Mouse (Mus musculus) neural tube, embryonic 10.5 days (tissue): ENCODE results near the gene Tarsl2.

Experiments
- DNase-seq: peaks from one replicate; pipeline ENCODE4 v3.0.0-alpha.2; 2017; ENCODE audit warnings: low spot score; ENCODE audit errors: extremely low spot score

Tarsl2 gene

GRCm38 (mm10) chr7:65657490-65658120, 12.9 kb downstream of the Tarsl2 start:
- DNase-seq, result no peak

GRCm38 (mm10) chr7:65663225-65663790, 18.6 kb downstream of the Tarsl2 start:
- no peak for DNase-seq

GRCm38 (mm10) chr7:65663886-65664285, 19.2 kb downstream of the Tarsl2 start:
- DNase-seq, result no peak

GRCm38 (mm10) chr7:65667491-65667890, 22.8 kb downstream of the Tarsl2 start:
- DNase-seq, result no peak

GRCm38 (mm10) chr7:65678050-65678449, 33.4 kb downstream of the Tarsl2 start:
- no peak for DNase-seq

GRCm38 (mm10) chr7:65678900-65679595, 34.4 kb downstream of the Tarsl2 start:
- DNase-seq, result no peak

GRCm38 (mm10) chr7:65681166-65681565, 36.5 kb downstream of the Tarsl2 start:
- no peak for DNase-seq

GRCm38 (mm10) chr7:65684256-65684835, 39.6 kb downstream of the Tarsl2 start:
- DNase-seq, result no peak

GRCm38 (mm10) chr7:65686664-65687063, 42.0 kb downstream of the Tarsl2 start:
- no peak for DNase-seq

GRCm38 (mm10) chr7:65690869-65691268, 46.2 kb downstream of the Tarsl2 start, which contains the start of gene Tm2d3:
Tm2d3 (plus strand) TSS chr7:65691169.
- no peak for DNase-seq

- no peak for DNase-seq
Observed at GRCm38 (mm10) chr7:65691929-65692605, 47.4 kb downstream of the Tarsl2 start.

GRCm38 (mm10) chr7:65692883-65693282, 48.2 kb downstream of the Tarsl2 start:
- DNase-seq, result no peak

- peak; percentile 90 for DNase-seq
Observed at GRCm38 (mm10) chr7:65693301-65693821, 48.7 kb downstream of the Tarsl2 start.

GRCm38 (mm10) chr7:65696450-65696849, 51.8 kb downstream of the Tarsl2 start:
- no peak for DNase-seq

GRCm38 (mm10) chr7:65702076-65702475, 57.4 kb downstream of the Tarsl2 start:
- DNase-seq, result no peak

- DNase-seq, result peak; percentile 87
Observed at GRCm38 (mm10) chr7:65704818-65705242, 60.1 kb downstream of the Tarsl2 start.

- no peak for DNase-seq
Observed at GRCm38 (mm10) chr7:65708506-65708905, 63.8 kb downstream of the Tarsl2 start.

GRCm38 (mm10) chr7:65710301-65710700, 65.6 kb downstream of the Tarsl2 start:
- DNase-seq, result no peak

GRCm38 (mm10) chr7:65713782-65714181, 69.1 kb downstream of the Tarsl2 start:
- no peak for DNase-seq

- DNase-seq, result no peak
Observed at GRCm38 (mm10) chr7:65714304-65714703, 69.6 kb downstream of the Tarsl2 start.

GRCm38 (mm10) chr7:65734024-65734423, 89.3 kb downstream of the Tarsl2 start:
- no peak for DNase-seq
